Mouse (Mus musculus) heart, adult 9 months (tissue): ENCODE data around the gene Hist1h2bq.
"Not testable (repeated sequence)": the region's sequence is repeated elsewhere in the genome, so short reads cannot be mapped to it uniquely, and the experiment has no call there.

Experiments
- DNase-seq, 2 experiments: peaks; one replicate each; pipeline ENCODE4 v3.0.0; 2022; ENCODE audit warnings: low spot score in 2 of 2

Hist1h2bq gene

GRCm38 (mm10) chr13:21789925-21790324 lies 20.1 kb downstream of the Hist1h2bq start:
- DNase-seq, result no peak

- no peak for DNase-seq
These were observed 22.0 kb downstream of the Hist1h2bq start for GRCm38 (mm10) chr13:21787760-21788593.

- DNase-seq, result peak; percentile 94
These were observed 22.9 kb downstream of the Hist1h2bq start, which contains the start of the genes Hist1h2an and Hist1h2bp for GRCm38 (mm10) chr13:21786899-21787629. TSS of gene Hist1h2an (minus strand) at chr13:21787218. TSS of gene Hist1h2bp (plus strand) at chr13:21787461.

- DNase-seq, result no peak
These were observed 23.7 kb downstream of the Hist1h2bq start for GRCm38 (mm10) chr13:21786189-21786898.

GRCm38 (mm10) chr13:21784311-21784710 lies 25.7 kb downstream of the Hist1h2bq start:
- no peak for DNase-seq

GRCm38 (mm10) chr13:21783734-21784161 lies 26.2 kb downstream of the Hist1h2bq start:
- no peak for DNase-seq

- DNase-seq, result peak; percentile 73 to 89
These were observed 26.8 kb downstream of the Hist1h2bq start, which contains the start of gene Hist1h3i for GRCm38 (mm10) chr13:21783255-21783617. TSS of gene Hist1h3i (minus strand) at chr13:21783370.

- not testable (repeated sequence) for DNase-seq
These were observed 27.4 kb downstream of the Hist1h2bq start for GRCm38 (mm10) chr13:21782361-21783254.

GRCm38 (mm10) chr13:21781639-21782038 lies 28.4 kb downstream of the Hist1h2bq start:
- DNase-seq, result no peak

- no peak for DNase-seq
These were observed 28.9 kb downstream of the Hist1h2bq start for GRCm38 (mm10) chr13:21781021-21781555.

- peak; percentile 35 to 56 for DNase-seq
These were observed 29.9 kb downstream of the Hist1h2bq start, which contains the start of gene Hist1h1b for GRCm38 (mm10) chr13:21779767-21780731. TSS of gene Hist1h1b (minus strand) at chr13:21780625.

GRCm38 (mm10) chr13:21778814-21779766 lies 30.9 kb downstream of the Hist1h2bq start:
- peak; percentile 77 to 88 for DNase-seq
